Mouse (Mus musculus) C2C12 (cell line): ENCODE results near the gene Amigo1.

Experiments used
- CTCF ChIP-seq: IDR thresholded peaks from one replicate; pipeline ENCODE4 v1.5.1; 2011; ENCODE audit not compliant: control insufficient read depth, insufficient read depth, insufficient read length
- MYOG ChIP-seq: IDR thresholded peaks from one replicate; pipeline ENCODE4 v1.6.1; 2011; ENCODE audit not compliant: control insufficient read depth, insufficient read length; ENCODE audit errors: extremely low read depth

GRCm38 (mm10) chr3:108146671-108147070 is 39.5 kb upstream of the Amigo1 start:
- no peak for TF ChIP-seq CTCF
- TF ChIP-seq MYOG, result no peak
